Mouse (Mus musculus): Measurements from ENCODE around the gene Hist2h2ab.

DNA sequence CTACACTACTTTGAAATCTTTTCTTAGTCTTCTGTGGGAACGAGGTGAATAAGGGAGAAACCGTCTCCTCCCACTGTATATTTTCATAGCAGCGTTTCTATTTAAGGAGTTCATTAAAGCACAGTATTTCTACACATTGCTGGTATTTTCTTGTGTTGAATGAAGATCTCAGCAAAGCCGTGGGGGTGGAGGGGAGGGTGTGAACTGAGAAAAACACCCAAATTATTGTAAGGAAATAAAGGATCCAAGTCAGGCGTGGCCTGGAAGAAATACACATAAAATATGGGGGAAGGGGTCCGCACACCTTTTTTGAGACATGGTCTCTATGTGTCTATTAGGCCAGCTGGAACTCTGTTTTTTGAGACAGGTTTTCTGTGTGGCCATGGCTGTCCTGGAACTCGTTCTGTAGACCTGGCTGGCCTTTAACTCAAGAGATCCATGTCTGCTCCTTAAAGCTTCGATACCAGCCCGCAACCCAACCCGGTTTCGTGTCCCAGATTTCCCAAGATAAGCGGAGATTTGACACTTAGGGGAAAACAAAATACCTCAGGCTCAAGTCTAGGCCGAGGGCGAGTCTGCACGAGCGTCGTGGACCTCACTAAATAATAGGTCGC, 48.0 kb upstream of the Hist2h2ab start:
- TF ChIP-seq CHD2 (IDR thresholded peaks at IDR 0.05; ENCODE audit: low read depth, low read length), result no peak
- TF ChIP-seq HCFC1 (IDR thresholded peaks at IDR 0.05; ENCODE audit: borderline replicate concordance, insufficient read depth, low read length), result no peak
- TF ChIP-seq ZC3H11A (IDR thresholded peaks at IDR 0.05; ENCODE audit: borderline replicate concordance, low read depth, low read length), result no peak
- no peak for TF ChIP-seq ZNF384 (IDR thresholded peaks at IDR 0.05; ENCODE audit: low read depth, low read length)
- TF ChIP-seq MAFK (IDR thresholded peaks at IDR 0.05; ENCODE audit: insufficient read depth, low read depth, low read length), result no peak

All from ES-E14 (cell line).